Mouse (Mus musculus): ENCODE results near the gene Zscan22.

- TF ChIP-seq CTCF (IDR thresholded peaks at IDR 0.05; ENCODE audit: low read depth, low read length) (no peak), POLR2A (IDR thresholded peaks at IDR 0.05; ENCODE audit: borderline replicate concordance, low read depth, low read length) (0 out of 2 replicates have a peak, but pooled peaks have one; percentile 55)
These were observed 51.6 kb downstream of the Zscan22 start for GRCm38 (mm10) chr7:12949032-12949871.
